Mouse (Mus musculus): ENCODE data around the gene Lefty2. TPM values are rescaled to one million over a fixed set of nuclear protein-coding genes. Genes with fewer than 3 reads are reported as not detected.
A peak's percentile ranks its signal among the peaks of the same experiment; 100 is the strongest.
"Not testable (repeated sequence)": the region's sequence is repeated elsewhere in the genome, so short reads cannot be mapped to it uniquely, and the experiment has no call there.

The Lefty2 gene
- polyA plus RNA-seq, 1 experiment from 2014 or later: 0.08 TPM

DNA sequence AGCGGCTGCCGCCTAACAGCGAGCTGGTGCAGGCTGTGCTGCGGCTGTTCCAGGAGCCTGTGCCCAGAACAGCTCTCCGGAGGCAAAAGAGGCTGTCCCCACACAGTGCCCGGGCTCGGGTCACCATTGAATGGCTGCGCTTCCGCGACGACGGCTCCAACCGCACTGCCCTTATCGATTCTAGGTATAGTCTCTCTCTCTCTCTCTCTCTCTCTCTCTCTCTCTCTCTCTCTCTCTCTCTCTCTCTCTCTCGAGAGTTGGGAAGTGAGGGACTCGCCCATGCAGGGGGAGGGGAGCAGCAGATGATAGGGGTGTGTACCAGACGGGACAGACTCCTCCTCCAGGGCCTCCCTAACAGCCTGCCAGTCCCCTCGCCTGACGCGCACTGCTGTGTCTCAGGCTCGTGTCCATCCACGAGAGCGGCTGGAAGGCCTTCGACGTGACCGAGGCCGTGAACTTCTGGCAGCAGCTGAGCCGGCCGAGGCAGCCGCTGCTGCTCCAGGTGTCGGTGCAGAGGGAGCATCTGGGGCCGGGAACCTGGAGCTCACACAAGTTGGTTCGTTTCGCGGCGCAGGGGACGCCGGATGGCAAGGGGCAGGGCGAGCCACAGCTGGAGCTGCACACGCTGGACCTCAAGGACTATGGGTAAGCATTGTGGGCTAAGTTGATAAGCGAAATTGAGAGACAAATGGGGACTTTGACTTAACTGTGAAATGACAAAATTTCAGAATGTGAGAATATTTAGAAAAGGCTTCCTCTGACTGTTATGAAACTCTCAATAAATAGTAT, 43.9 kb downstream of the Lefty2 start:
- Histone ChIP-seq H3K9ac (ENCODE audit: low read length) (peak overlapping the region; percentile 59; the same call in 1 of the 2 replicates), H3K4me3 (ENCODE audit: low read length) (peak overlapping the region; percentile 43), H3K4me2 (ENCODE audit: low read depth, low read length) (peak overlapping the region; percentile 68), H3K27me3 (ENCODE audit: control insufficient read depth, insufficient read depth, low read length) (peaks cover 33% of the 10 kb centered on the region)
- not testable (repeated sequence) for H3K9me3 ChIP-seq (replicated peaks; ENCODE audit: control insufficient read depth, low read length); H3K27ac ChIP-seq (ENCODE audit: low read length); H3K36me3 ChIP-seq (ENCODE audit: control insufficient read depth, insufficient read depth); H3K4me1 ChIP-seq (ENCODE audit: control insufficient read depth, insufficient read depth, low read length)
- WGBS: 4% methylated on average over 37 of the region's 41 CpGs
- ATAC-seq (replicated peaks; ENCODE audit: extremely low read depth, insufficient read depth, low FRiP score): peak; percentile 73

DNA sequence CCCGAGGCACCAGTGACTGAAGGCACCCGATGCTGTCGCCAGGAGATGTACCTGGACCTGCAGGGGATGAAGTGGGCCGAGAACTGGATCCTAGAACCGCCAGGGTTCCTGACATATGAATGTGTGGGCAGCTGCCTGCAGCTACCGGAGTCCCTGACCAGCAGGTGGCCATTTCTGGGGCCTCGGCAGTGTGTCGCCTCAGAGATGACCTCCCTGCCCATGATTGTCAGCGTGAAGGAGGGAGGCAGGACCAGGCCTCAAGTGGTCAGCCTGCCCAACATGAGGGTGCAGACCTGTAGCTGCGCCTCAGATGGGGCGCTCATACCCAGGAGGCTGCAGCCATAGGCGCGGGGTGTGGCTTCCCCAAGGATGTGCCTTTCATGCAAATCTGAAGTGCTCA, 44.7 kb downstream of the Lefty2 start:
- not testable (repeated sequence) for H3K4me1 ChIP-seq (ENCODE audit: control insufficient read depth, insufficient read depth, low read length); H3K4me3 ChIP-seq (ENCODE audit: low read length); ATAC-seq (replicated peaks; ENCODE audit: extremely low read depth, insufficient read depth, low FRiP score); H3K4me2 ChIP-seq (ENCODE audit: low read depth, low read length); H3K27ac ChIP-seq (ENCODE audit: low read length); H3K36me3 ChIP-seq (ENCODE audit: control insufficient read depth, insufficient read depth); H3K9ac ChIP-seq (ENCODE audit: low read length); H3K9me3 ChIP-seq (replicated peaks; ENCODE audit: control insufficient read depth, low read length)
- WGBS: 65% methylated on average over 13 of the region's 13 CpGs
- peaks cover 33% of the 10 kb centered on the region for H3K27me3 ChIP-seq (ENCODE audit: control insufficient read depth, insufficient read depth, low read length)

DNA sequence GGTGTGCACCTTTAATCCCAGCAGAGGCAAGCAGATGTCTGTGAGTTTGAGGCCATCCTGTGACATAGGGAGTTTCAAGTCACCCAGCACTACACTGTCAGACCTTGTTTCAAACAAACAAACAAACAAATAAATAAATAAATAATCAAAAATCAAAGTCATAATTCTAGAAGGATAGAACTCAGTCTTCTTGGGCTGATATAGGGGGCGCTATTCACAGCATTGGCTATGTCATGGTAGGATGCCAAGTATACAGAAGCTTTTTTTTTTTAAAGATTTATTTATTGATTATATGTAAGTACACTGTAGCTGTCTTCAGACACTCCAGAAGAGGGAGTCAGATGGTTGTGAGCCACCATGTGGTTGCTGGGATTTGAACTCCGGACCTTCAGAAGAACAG, 45.9 kb downstream of the Lefty2 start:
- 79% methylated on average over 2 of the region's 2 CpGs for WGBS
- ATAC-seq (replicated peaks; ENCODE audit: extremely low read depth, insufficient read depth, low FRiP score): not testable (repeated sequence)

DNA sequence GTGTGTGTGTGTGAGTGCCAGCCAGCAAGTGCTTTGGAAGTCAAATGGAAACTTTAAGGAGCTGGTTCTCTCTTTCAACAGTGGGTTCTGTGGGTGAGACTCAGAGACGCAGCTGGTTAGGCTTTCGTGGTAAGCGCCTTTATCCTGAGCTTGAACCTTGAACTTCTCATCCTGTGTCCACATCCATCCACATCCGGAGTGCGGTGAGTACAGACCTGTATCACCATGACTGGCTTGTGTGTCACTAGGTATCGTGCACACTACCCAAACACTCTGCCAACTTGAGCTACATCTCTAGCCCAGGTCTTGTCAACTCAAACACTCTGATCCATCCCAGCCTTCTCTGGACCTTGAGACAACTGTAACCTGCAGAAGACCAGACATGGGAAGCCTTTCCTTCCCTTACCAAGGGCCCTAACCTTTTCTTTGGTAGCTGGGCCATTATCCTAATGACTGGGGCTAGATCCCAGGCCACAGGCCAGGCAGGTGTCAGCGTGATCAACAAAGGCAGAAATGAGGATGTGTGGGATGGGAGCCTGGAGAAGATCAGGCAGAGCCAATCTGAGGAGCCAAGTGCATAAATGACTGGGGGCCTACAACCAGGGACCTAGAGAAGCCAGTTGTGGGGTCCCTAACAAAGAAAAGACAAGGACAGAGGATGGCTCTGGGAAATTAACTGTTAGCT, 48.0 kb downstream of the Lefty2 start:
- Histone ChIP-seq H3K27me3 (ENCODE audit: control insufficient read depth, insufficient read depth, low read length) (peaks cover 7% of the 10 kb centered on the region), H3K4me2 (ENCODE audit: low read depth, low read length) (peak overlapping the region; percentile 96; the same call in 1 of the 2 replicates), H3K4me3 (ENCODE audit: low read length) (peak overlapping the region; percentile 91; the same call in 1 of the 2 replicates), H3K9ac (ENCODE audit: low read length) (peak overlapping the region; percentile 94; the same call in 1 of the 2 replicates), H3K4me1 (ENCODE audit: control insufficient read depth, insufficient read depth, low read length) (peaks cover 33% of the 10 kb centered on the region), H3K27ac (ENCODE audit: low read length) (peak overlapping the region; percentile 93; the same call in 1 of the 2 replicates), H3K36me3 (ENCODE audit: control insufficient read depth, insufficient read depth) (no peaks in the 10 kb centered on the region), H3K9me3 (replicated peaks; ENCODE audit: control insufficient read depth, low read length) (no peaks in the 10 kb centered on the region)
- WGBS: 85% methylated on average over 7 of the region's 7 CpGs
- ATAC-seq (replicated peaks; ENCODE audit: extremely low read depth, insufficient read depth, low FRiP score): no peak

More for the DNA sequence above, 45.9 kb downstream of the Lefty2 start:
- Histone ChIP-seq H3K27me3 (ENCODE audit: control insufficient read depth, insufficient read depth, low read length) (peaks cover 29% of the 10 kb centered on the region), H3K4me1 (ENCODE audit: control insufficient read depth, insufficient read depth, low read length) (peaks cover 17% of the 10 kb centered on the region)
- not testable (repeated sequence) for H3K9ac ChIP-seq (ENCODE audit: low read length); H3K4me2 ChIP-seq (ENCODE audit: low read depth, low read length); H3K4me3 ChIP-seq (ENCODE audit: low read length); H3K9me3 ChIP-seq (replicated peaks; ENCODE audit: control insufficient read depth, low read length); H3K36me3 ChIP-seq (ENCODE audit: control insufficient read depth, insufficient read depth); H3K27ac ChIP-seq (ENCODE audit: low read length)

DNA sequence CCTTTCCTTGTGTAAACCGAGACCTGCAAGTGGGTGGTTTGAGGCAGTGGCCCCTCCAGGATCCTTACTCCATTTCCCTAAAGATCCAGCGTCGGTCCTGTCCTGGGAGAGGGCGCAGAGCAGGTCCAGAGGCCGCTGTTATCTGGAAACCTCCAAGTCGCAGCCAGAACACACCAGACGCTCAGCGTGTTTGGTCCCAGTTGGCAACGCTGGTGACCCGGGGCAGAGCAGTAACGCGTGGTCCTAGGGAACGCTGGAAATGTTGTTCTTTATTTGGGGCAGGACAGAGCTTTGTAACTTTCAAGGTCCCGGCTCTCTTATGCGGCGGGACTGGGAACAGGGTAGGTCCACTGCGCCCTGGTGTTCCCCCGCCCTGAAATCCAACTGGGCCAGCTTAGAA, 48.8 kb downstream of the Lefty2 start:
- no peak for ATAC-seq (replicated peaks; ENCODE audit: extremely low read depth, insufficient read depth, low FRiP score)
- peak overlapping the region; percentile 96 for H3K4me2 ChIP-seq (ENCODE audit: low read depth, low read length)
- peak overlapping the region; percentile 93 for H3K27ac ChIP-seq (ENCODE audit: low read length)
- WGBS: 5% methylated on average over 18 of the region's 18 CpGs
- peaks cover 40% of the 10 kb centered on the region for H3K4me1 ChIP-seq (ENCODE audit: control insufficient read depth, insufficient read depth, low read length)
- H3K27me3 ChIP-seq (ENCODE audit: control insufficient read depth, insufficient read depth, low read length): peaks cover 4% of the 10 kb centered on the region; the same call in 1 of the 2 replicates
- no peaks in the 10 kb centered on the region for H3K36me3 ChIP-seq (ENCODE audit: control insufficient read depth, insufficient read depth)
- H3K4me3 ChIP-seq (ENCODE audit: low read length): peak overlapping the region; percentile 91
- H3K9ac ChIP-seq (ENCODE audit: low read length): peak overlapping the region; percentile 94
- no peaks in the 10 kb centered on the region for H3K9me3 ChIP-seq (replicated peaks; ENCODE audit: control insufficient read depth, low read length)

DNA sequence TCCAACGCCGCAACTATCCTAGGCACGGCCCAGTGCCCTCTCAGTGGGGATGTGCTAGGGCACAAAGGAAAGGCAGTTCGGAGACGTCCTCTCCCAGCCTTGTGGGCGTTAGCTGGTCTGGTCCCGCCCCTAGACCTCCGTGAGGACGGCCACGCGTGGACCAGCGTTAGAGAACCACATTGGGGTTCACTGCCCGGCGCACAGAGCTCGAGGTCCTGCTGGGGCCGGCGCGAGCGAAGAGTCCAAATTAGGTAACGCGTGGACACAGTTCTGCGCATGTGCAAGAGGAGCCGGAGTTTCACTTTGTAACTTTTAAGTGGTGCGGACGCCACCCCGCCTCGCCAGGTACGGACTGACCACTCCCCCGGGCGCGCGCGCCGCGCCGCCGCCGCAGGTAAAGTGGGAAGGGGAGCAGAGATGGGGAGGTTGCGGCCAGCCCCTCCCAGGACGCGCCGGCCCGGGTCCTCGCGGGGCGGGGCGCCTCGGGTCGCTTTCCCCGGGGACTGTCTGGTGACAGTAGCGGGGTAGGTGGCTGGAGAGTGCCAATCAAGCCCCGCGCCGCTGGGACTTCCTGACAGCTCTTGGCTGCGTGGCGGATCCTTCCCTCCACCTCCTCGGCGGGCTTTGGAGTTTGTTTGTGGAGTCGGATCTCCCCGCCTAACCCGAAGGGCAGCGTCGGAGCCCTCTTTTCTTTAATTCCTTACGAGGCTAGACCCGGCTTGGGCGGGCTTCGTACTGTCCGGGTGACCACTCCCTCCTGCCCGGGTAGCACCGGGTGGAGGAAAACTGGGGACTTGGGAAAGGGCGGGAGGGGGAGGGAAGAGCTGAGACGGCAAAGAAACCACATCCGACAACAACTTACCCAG, 49.5 kb downstream of the Lefty2 start, which contains the start of gene Tmem63a:
Tmem63a (plus strand) TSS at position 179 of the 866 bp plus-strand sequence.
- peaks cover 4% of the 10 kb centered on the region; the same call in 1 of the 2 replicates for H3K27me3 ChIP-seq (ENCODE audit: control insufficient read depth, insufficient read depth, low read length)
- WGBS: under 1% methylated on average over 72 of the region's 73 CpGs
- H3K4me1 ChIP-seq (ENCODE audit: control insufficient read depth, insufficient read depth, low read length): peaks cover 40% of the 10 kb centered on the region
- peak within 1 kb of the TSS; percentile 91 for H3K4me3 ChIP-seq (ENCODE audit: low read length)
- peak within 1 kb of the TSS; percentile 96 for H3K4me2 ChIP-seq (ENCODE audit: low read depth, low read length)
- peak; percentile 76 for ATAC-seq (replicated peaks; ENCODE audit: extremely low read depth, insufficient read depth, low FRiP score)
- no peaks in the 10 kb centered on the region for H3K9me3 ChIP-seq (replicated peaks; ENCODE audit: control insufficient read depth, low read length)
- H3K9ac ChIP-seq (ENCODE audit: low read length): peak within 1 kb of the TSS; percentile 94
- peak within 1 kb of the TSS; percentile 93 for H3K27ac ChIP-seq (ENCODE audit: low read length)
- no peaks in the 10 kb centered on the region for H3K36me3 ChIP-seq (ENCODE audit: control insufficient read depth, insufficient read depth)

DNA sequence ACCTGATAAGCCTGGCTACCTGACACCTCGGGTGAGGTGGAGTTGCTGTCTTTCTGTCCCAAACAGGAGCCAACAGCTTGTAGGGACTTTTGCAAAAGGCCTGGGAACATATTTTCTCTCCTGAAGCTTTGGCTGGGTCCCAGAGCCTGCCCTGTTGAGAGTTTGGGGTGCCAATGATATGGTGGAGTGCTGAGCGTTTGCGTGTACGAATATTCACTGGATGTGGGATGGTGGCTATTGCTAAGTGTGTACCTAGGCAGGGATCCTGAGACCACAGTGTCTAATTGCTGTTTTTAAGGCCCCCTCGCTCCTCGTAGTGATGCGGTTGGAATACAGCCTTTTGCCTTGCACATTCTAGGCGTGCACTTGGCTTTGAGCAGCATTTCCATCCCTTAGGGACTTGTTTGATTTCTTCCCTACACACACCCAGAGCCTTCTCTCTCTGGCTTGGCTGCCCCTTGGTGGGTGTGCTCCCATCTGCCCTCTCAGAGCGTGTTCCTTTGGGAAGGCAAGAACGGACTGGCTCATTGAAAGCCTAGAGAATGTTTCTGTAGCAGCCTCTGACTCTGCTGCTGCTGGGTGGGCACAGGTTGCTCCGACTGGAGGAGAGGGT, 50.2 kb downstream of the Lefty2 start:
- ATAC-seq (replicated peaks; ENCODE audit: extremely low read depth, insufficient read depth, low FRiP score): no peak
- 47% methylated on average over 11 of the region's 11 CpGs for WGBS
- peaks cover 40% of the 10 kb centered on the region for H3K4me1 ChIP-seq (ENCODE audit: control insufficient read depth, insufficient read depth, low read length)

DNA sequence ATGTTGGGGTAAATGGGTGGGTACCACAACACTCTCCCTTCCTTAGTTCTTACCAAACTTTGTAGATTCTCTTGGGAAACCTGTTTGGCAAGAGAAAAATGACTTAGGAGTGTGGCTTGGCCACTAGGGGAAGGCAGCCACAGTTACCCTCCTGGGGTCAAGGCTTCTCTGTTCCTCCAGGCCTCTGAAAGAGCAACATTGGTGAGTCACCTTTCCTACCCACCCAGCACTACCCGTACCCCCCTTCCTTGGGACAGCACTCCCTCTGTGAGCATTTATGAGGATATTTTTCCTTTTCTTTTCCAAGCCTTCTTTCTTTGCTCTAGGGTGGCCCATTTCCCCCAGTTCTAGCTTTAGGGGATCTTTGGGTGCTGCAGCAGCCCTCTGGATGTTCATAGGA, 51.0 kb downstream of the Lefty2 start:
- 85% methylated on average over 1 of the region's 1 CpGs for WGBS
- Histone ChIP-seq H3K36me3 (ENCODE audit: control insufficient read depth, insufficient read depth) (0 out of 2 replicates have a peak, but pooled peaks cover 3% of the 10 kb centered on the region), H3K27me3 (ENCODE audit: control insufficient read depth, insufficient read depth, low read length) (no peaks in the 10 kb centered on the region), H3K9ac (ENCODE audit: low read length) (no peak overlapping the region), H3K4me3 (ENCODE audit: low read length) (no peak overlapping the region), H3K9me3 (replicated peaks; ENCODE audit: control insufficient read depth, low read length) (no peaks in the 10 kb centered on the region), H3K4me1 (ENCODE audit: control insufficient read depth, insufficient read depth, low read length) (peaks cover 40% of the 10 kb centered on the region), H3K27ac (ENCODE audit: low read length) (no peak overlapping the region; the same call in 1 of the 2 replicates), H3K4me2 (ENCODE audit: low read depth, low read length) (peak overlapping the region; percentile 96; the same call in 1 of the 2 replicates)
- no peak for ATAC-seq (replicated peaks; ENCODE audit: extremely low read depth, insufficient read depth, low FRiP score)

More for the DNA sequence above, 50.2 kb downstream of the Lefty2 start:
- H3K36me3 ChIP-seq (ENCODE audit: control insufficient read depth, insufficient read depth): no peaks in the 10 kb centered on the region
- peak overlapping the region; percentile 93 for H3K27ac ChIP-seq (ENCODE audit: low read length)
- no peaks in the 10 kb centered on the region for H3K27me3 ChIP-seq (ENCODE audit: control insufficient read depth, insufficient read depth, low read length)
- no peaks in the 10 kb centered on the region for H3K9me3 ChIP-seq (replicated peaks; ENCODE audit: control insufficient read depth, low read length)
- peak overlapping the region; percentile 96 for H3K4me2 ChIP-seq (ENCODE audit: low read depth, low read length)
- H3K9ac ChIP-seq (ENCODE audit: low read length): peak overlapping the region; percentile 94
- peak overlapping the region; percentile 91 for H3K4me3 ChIP-seq (ENCODE audit: low read length)
